Mouse (Mus musculus) embryonic facial prominence, embryonic 14.5 days (tissue): ENCODE measurements around the gene C5ar2. TPM values are rescaled to one million over a fixed set of nuclear protein-coding genes. Genes with fewer than 3 reads are reported as not detected.

Experiments
- ATAC-seq: fragments of 200-750 bp; cut with Nextera tagmentation; 2 replicates; pipeline ENCODE4 v1.8.0; 2017; ENCODE audit warnings: low read depth, moderate number of reproducible peaks, moderate TSS enrichment
- DNase-seq: peaks from one replicate; pipeline ENCODE4 v3.0.0-alpha.2; 2015; ENCODE audit warnings: low spot score
- H3K27ac ChIP-seq: fragments of 300-500 bp; sonication (generic); replicated peaks from 2 replicates; pipeline ENCODE4 v1.5.1; 2014; ENCODE audit warnings: low read depth, mild to moderate bottlenecking, low read length, moderate library complexity
- H3K27me3 ChIP-seq: fragments of 300-500 bp; sonication (generic); replicated peaks from 2 replicates; pipeline ENCODE4 v1.6.1; 2014; ENCODE audit warnings: low read length; ENCODE audit not compliant: control insufficient read depth, insufficient read depth
- H3K36me3 ChIP-seq: fragments of 300-500 bp; sonication (generic); 2 replicates; pipeline ENCODE4 v1.6.1; 2014; ENCODE audit warnings: low read length, mixed read lengths; ENCODE audit not compliant: control insufficient read depth, insufficient read depth
- H3K4me1 ChIP-seq: fragments of 300-500 bp; sonication (generic); 2 replicates; pipeline ENCODE4 v1.6.1; 2014; ENCODE audit warnings: antibody characterized with exemption, low read length; ENCODE audit not compliant: control insufficient read depth, insufficient read depth
- H3K4me2 ChIP-seq: fragments of 300-500 bp; sonication (generic); 2 replicates; pipeline ENCODE4 v1.6.1; 2014; ENCODE audit warnings: low read depth, mild to moderate bottlenecking, low read length, moderate library complexity, mixed read lengths
- H3K4me3 ChIP-seq: fragments of 300-500 bp; sonication (generic); 2 replicates; pipeline ENCODE4 v1.5.1; 2014; ENCODE audit warnings: low read depth, mild to moderate bottlenecking, low read length
- H3K9ac ChIP-seq: fragments of 300-500 bp; sonication (generic); 2 replicates; pipeline ENCODE4 v1.6.1; 2014; ENCODE audit warnings: low read depth, mild to moderate bottlenecking, low read length, moderate library complexity, mixed read lengths
- H3K9me3 ChIP-seq: fragments of 300-500 bp; sonication (generic); 2 replicates; pipeline ENCODE4 v1.6.1; 2016; ENCODE audit warnings: low read length; ENCODE audit not compliant: control insufficient read depth
- WGBS: fragments of 180-500 bp; shearing (Covaris S2); extraction: QIAGEN DNeasy Blood & Tissue Kit; methylation state at CpG from one replicate; pipeline ENCODE4 v1.1.7; 2014; 5-methylcytosine and 5-hydroxymethylcytosine counted together
- polyA plus RNA-seq: library from polyadenylated mRNA; unstranded; fragments of >200 nt; fragmentation: Nextera tagmentation; extraction: Ambion mirVana; gene quantifications from 2 replicates; pipeline ENCODE4 v1.2.1, GENCODE M21; 2014

Gene C5ar2
- polyA plus RNA-seq, 1 experiment from 2014 or later: not detected

GRCm38 (mm10) chr7:16210862-16211365 is 33.0 kb downstream of the C5ar2 start:
- Histone ChIP-seq H3K9ac (no peak overlapping the region), H3K27ac (no peak overlapping the region), H3K36me3 (peaks cover 67% of the 10 kb centered on the region), H3K4me3 (no peak overlapping the region), H3K4me2 (no peak overlapping the region), H3K9me3 (no peaks in the 10 kb centered on the region), H3K4me1 (no peaks in the 10 kb centered on the region), H3K27me3 (no peaks in the 10 kb centered on the region)
- WGBS: 75% methylated on average over 12 of the region's 12 CpGs
- ATAC-seq (0 out of 2 replicates have a peak, but pooled peaks have one; percentile 35), DNase-seq (peak; percentile 12)

- Histone ChIP-seq H3K9ac (no peak overlapping the region), H3K4me2 (no peak overlapping the region), H3K36me3 (peaks cover 64% of the 10 kb centered on the region), H3K9me3 (no peaks in the 10 kb centered on the region), H3K4me1 (no peaks in the 10 kb centered on the region), H3K4me3 (no peak overlapping the region), H3K27me3 (no peaks in the 10 kb centered on the region), H3K27ac (no peak overlapping the region)
- WGBS: 85% methylated on average over 21 of the region's 21 CpGs
- ATAC-seq (no peak), DNase-seq (no peak)
These were observed 34.9 kb downstream of the C5ar2 start for GRCm38 (mm10) chr7:16208781-16209665.

DNA sequence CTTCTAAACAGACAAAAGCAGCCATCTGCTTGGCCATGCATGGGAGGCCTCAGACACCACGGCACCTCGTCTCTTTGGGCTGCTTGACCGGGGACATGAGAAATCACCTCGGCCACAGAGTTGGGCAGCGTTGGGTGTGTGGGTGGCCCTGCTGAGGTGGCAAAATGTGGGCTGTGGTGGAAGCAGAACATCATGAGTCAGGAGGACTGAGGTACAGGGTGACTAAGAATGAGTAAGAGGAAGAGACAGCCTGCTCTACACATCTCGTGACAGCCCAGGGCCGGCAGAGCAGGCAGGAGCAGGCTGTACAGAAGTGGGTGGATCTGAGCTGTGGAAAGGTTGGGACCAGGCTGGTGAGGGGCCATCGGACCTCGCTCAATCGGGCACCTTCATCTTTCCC is 36.5 kb downstream of the C5ar2 start:
- no peak for ATAC-seq
- no peak overlapping the region for H3K9ac ChIP-seq

GRCm38 (mm10) chr7:16207076-16207475 is 36.9 kb downstream of the C5ar2 start:
- H3K4me3 ChIP-seq: no peak overlapping the region
- ATAC-seq (no peak), DNase-seq (no peak)
- WGBS: 76% methylated on average over 7 of the region's 7 CpGs
- H3K9me3 ChIP-seq: no peaks in the 10 kb centered on the region
- H3K27ac ChIP-seq: no peak overlapping the region
- no peak overlapping the region for H3K9ac ChIP-seq
- no peak overlapping the region for H3K4me2 ChIP-seq
- no peaks in the 10 kb centered on the region for H3K4me1 ChIP-seq
- peaks cover 65% of the 10 kb centered on the region for H3K36me3 ChIP-seq
- H3K27me3 ChIP-seq: no peaks in the 10 kb centered on the region

More for the DNA sequence above, 36.5 kb downstream of the C5ar2 start:
- Histone ChIP-seq H3K4me2 (no peak overlapping the region), H3K4me1 (no peaks in the 10 kb centered on the region), H3K36me3 (peaks cover 63% of the 10 kb centered on the region), H3K9me3 (no peaks in the 10 kb centered on the region), H3K4me3 (no peak overlapping the region), H3K27me3 (no peaks in the 10 kb centered on the region), H3K27ac (no peak overlapping the region)
- 90% methylated on average over 10 of the region's 10 CpGs for WGBS
- no peak for DNase-seq

DNA sequence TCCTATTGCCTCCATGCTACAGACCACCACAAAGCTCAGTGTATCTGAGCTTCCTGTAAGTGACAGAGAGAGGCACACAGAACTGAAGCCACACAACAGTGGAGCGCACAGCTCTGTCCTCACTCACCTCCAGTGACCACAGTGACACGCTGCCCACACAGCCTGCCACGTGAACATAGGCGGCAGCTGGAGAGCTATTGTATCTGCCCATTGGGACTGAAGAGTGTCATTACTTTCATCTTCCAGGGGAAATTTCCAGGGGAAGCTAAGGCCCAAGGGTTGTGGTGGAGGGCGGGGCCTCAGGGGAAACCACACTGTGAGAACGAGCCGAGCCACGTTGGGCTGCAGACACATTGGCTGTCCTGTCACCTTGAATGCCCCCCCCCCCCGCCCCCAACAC is 39.2 kb downstream of the C5ar2 start:
- Histone ChIP-seq H3K36me3 (peaks cover 63% of the 10 kb centered on the region), H3K4me2 (no peak overlapping the region), H3K27ac (no peak overlapping the region), H3K4me1 (no peaks in the 10 kb centered on the region), H3K4me3 (no peak overlapping the region), H3K9me3 (no peaks in the 10 kb centered on the region), H3K9ac (no peak overlapping the region), H3K27me3 (no peaks in the 10 kb centered on the region)
- WGBS: 80% methylated on average over 8 of the region's 9 CpGs
- ATAC-seq (no peak), DNase-seq (no peak)

DNA sequence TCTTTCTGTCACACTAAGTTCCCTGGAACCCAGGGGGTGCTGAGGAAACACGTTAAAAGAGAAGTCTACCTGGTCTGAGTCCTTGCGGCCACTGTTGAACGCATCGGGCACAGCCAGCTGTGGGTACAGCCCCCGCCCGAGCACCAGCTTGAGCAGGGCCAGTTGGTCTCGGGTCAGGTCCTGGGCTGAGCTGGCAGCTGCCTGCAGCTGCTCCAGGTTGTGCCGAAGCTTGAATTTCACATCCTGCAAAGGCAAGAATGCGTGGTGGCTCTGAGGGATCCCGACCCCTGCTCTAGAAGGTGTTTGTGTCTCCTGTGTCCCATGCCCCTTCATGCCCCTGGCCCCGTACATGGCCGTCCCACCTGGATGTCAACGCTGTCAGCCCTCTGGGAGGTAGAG is 40.5 kb downstream of the C5ar2 start:
- Histone ChIP-seq H3K27me3 (no peaks in the 10 kb centered on the region), H3K36me3 (peaks cover 64% of the 10 kb centered on the region), H3K4me3 (no peak overlapping the region), H3K9ac (no peak overlapping the region), H3K27ac (no peak overlapping the region), H3K9me3 (no peaks in the 10 kb centered on the region), H3K4me1 (no peaks in the 10 kb centered on the region), H3K4me2 (no peak overlapping the region)
- ATAC-seq (no peak), DNase-seq (no peak)
- 91% methylated on average over 12 of the region's 13 CpGs for WGBS

GRCm38 (mm10) chr7:16202756-16203504 is 41.0 kb downstream of the C5ar2 start:
- Histone ChIP-seq H3K9me3 (no peaks in the 10 kb centered on the region), H3K4me2 (no peak overlapping the region), H3K4me3 (no peak overlapping the region), H3K9ac (no peak overlapping the region), H3K27me3 (no peaks in the 10 kb centered on the region), H3K27ac (no peak overlapping the region), H3K36me3 (peaks cover 69% of the 10 kb centered on the region), H3K4me1 (no peaks in the 10 kb centered on the region)
- 85% methylated on average over 14 of the region's 15 CpGs for WGBS
- ATAC-seq: no peak
- no peak for DNase-seq

DNA sequence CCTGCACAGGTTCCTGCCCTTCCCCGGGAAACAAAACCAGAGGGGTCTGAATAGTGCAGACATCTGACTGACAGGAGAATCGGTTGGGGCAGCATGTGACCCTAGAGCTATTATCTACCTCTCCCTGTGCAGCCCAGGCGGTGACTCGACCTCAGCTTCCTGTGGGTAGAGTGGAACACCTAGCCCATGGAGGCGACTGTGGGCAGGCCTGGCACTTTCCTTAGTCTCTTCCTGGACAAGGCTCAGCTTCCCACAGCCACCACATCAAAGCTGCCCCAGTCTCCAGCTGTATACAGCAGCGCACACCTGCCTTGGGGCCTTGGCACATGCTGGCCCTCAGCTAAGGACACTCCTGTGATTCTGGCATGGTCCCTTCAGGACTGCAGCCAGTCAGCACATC is 42.8 kb downstream of the C5ar2 start:
- no peak for DNase-seq
- Histone ChIP-seq H3K9ac (no peak overlapping the region), H3K27me3 (no peaks in the 10 kb centered on the region), H3K4me3 (no peak overlapping the region), H3K4me1 (no peaks in the 10 kb centered on the region), H3K36me3 (peaks cover 72% of the 10 kb centered on the region), H3K4me2 (no peak overlapping the region), H3K27ac (no peak overlapping the region), H3K9me3 (no peaks in the 10 kb centered on the region)
- no peak for ATAC-seq
- WGBS: 81% methylated on average over 6 of the region's 6 CpGs
